Mouse (Mus musculus) C2C12 (cell line): ENCODE measurements around the gene Kdm2a.

Experiments
- CEBPB ChIP-seq: IDR thresholded peaks from one replicate; pipeline ENCODE4 v1.6.1; 2011; ENCODE audit warnings: low read depth, mild to moderate bottlenecking, control low read depth, moderate library complexity
- CTCF ChIP-seq: IDR thresholded peaks from one replicate; pipeline ENCODE4 v1.5.1; 2011; ENCODE audit not compliant: control insufficient read depth, insufficient read depth, insufficient read length
- FOSL1 ChIP-seq: IDR thresholded peaks from one replicate; pipeline ENCODE4 v1.8.0; 2011; ENCODE audit warnings: mild to moderate bottlenecking, low read length; ENCODE audit not compliant: poor library complexity, insufficient read depth, severe bottlenecking
- MAX ChIP-seq: IDR thresholded peaks from one replicate; pipeline ENCODE4 v1.6.1; 2011; ENCODE audit warnings: mild to moderate bottlenecking, control low read depth
- MYOD1 ChIP-seq: IDR thresholded peaks from one replicate; pipeline ENCODE4 v1.6.1; 2011; ENCODE audit warnings: low read depth; ENCODE audit not compliant: control insufficient read depth, insufficient read length
- MYOG ChIP-seq: IDR thresholded peaks from one replicate; pipeline ENCODE4 v1.6.1; 2011; ENCODE audit not compliant: control insufficient read depth, insufficient read length; ENCODE audit errors: extremely low read depth
- USF1 ChIP-seq: IDR thresholded peaks from one replicate; pipeline ENCODE4 v1.6.1; 2011; ENCODE audit warnings: low read depth, mild to moderate bottlenecking, control low read depth, moderate library complexity

- TF ChIP-seq MYOD1 (no peak), MYOG (no peak), CTCF (no peak), MAX (no peak), USF1 (no peak), CEBPB (no peak), FOSL1 (no peak)
Measured at GRCm38 (mm10) chr19:4425610-4426366, 27.7 kb upstream of the Kdm2a start.
